Mouse (Mus musculus): Measurements from ENCODE around the gene Fam124b.

DNA sequence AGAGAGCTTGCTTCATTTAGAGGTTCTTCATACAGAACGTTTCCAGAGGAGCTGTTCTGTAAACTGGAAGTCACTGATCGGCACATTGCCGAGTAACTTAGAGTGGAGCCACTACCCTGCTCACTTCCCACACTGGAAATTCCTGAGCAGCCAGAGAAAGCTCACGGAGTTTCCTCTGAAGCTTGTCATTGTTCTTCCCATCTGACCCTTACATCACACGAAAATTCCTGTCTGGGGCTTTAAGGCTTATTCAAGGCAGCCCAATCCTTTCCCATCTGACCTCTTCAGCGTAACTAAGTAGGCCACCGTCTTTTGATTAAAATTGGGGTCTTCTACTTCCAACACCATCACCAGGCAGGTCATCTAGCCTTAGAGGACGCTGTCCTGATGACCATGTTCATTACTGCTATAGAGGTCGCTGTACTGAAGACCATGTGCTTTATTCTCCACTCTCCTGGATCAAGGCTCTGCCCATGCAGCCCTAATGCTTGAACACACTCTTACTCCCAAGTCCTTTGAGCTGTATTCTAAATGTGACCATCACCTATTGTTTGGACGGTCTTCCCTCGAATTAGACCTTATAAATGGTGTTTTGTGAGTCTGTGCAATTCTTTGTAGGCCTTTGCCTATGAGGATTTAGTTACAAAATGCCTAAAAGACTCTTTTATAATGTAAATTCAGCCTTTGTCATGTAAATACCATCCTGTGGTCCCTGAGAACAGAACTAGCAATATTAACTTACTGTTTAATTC, 18.9 kb upstream of the Fam124b start:
- no peak for TF ChIP-seq POLR2A (IDR thresholded peaks at IDR 0.05; ENCODE audit: insufficient read depth, low read length)
- TF ChIP-seq CTCF (IDR thresholded peaks at IDR 0.05; ENCODE audit: low read depth, low read length) = no peak
